Mouse (Mus musculus): ENCODE measurements at regions not wholly inside any gene's neighbourhood (a gene's known extent, or its start where the extent isn't known, plus 50 kb on each side); places are given as distances from the start of the nearest gene placed in this dataset.

DNA sequence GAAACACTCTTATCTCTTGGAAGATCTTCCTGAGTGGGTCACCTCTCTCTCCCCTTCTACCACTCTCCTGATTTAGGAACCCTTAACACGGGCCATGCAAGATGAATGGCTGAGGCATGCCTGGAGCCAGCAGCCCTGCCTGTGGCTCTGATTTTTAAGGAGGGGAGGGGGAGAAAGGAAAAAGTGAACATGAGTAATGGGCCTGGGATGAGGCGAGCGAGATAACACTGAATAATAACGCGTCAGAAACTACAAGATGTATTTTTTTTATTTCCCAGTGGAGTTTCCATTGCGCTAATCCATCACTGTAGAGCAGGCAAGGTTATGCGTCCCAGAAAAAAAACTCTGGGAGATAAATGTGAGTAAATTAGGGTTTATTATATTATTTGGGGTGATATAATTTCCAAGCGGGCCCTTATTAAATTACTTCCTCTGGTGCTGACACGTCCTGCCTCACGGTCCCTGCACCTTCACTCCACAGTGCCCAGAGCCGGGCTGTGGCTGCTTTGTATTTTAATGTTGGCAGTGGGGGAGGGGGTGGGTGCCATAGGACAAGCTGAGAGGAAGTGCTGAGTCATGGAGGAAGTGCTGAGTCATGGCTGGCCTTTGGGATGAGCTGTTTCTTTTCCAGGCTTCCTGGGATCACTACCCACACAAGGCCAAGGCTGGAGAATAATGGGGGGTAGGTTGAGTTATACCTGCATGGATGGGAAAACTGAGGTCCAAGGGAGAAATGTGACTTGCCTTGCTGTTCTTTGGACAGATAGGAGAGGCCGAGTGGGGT lies 103.6 kb upstream of the 4931429L15Rik start:
- no peak for TF ChIP-seq POLR2A (IDR thresholded peaks at IDR 0.05; ENCODE audit: control insufficient read depth, low read depth, low read length)
- TF ChIP-seq CTCF (IDR thresholded peaks at IDR 0.05; ENCODE audit: control insufficient read depth, insufficient read depth, insufficient replicate concordance, low read depth, low read length): no peak

Data from testis, adult 2 months (tissue).